Mouse (Mus musculus): ENCODE measurements around the gene Zfp706. TPM values are rescaled to one million over a fixed set of nuclear protein-coding genes. Genes with fewer than 3 reads are reported as not detected.

Gene Zfp706
- 414 TPM in 2 replicates for polyA plus RNA-seq (2015; fragmentation: Nextera tagmentation; extraction: Ambion mirVana)

GRCm38 (mm10) chr15:37007233-37007958, at the start of gene Zfp706:
Gene Zfp706 (minus strand): TSS chr15:37007773.
- WGBS, result under 1% methylated on average over 74 of the region's 79 CpGs
- peak; percentile 99 for ATAC-seq (replicated peaks)

DNA sequence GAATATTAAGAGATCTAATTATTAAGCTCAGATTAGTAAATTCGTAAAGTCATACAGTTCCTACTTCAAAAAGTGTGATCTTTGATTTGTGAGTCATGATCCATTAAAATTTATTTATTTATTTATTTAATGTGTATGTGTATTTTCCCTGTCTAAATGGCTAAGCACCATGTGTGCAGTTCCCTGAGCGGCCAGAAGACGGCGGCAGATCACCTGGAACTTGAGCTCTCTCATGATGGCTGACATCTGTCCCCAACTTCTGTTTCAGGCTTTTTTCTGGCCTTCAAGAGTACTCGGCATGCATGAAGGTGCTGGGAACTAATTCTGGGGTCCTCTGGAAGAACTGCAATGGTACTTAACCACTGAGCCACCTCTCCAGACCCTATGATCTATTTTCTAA, 47.0 kb upstream of the Zfp706 start:
- H3K27ac ChIP-seq, result no peak overlapping the region
- no peak overlapping the region for H3K9ac ChIP-seq
- ATAC-seq (replicated peaks), result no peak
- H3K4me2 ChIP-seq, result no peak overlapping the region
- H3K9me3 ChIP-seq, result no peaks in the 10 kb centered on the region
- WGBS, result 94% methylated on average over 5 of the region's 5 CpGs
- H3K36me3 ChIP-seq (replicated peaks), result no peaks in the 10 kb centered on the region
- peaks cover 18% of the 10 kb centered on the region for H3K4me1 ChIP-seq
- H3K4me3 ChIP-seq, result no peak overlapping the region
- no peaks in the 10 kb centered on the region for H3K27me3 ChIP-seq (replicated peaks)

More at GRCm38 (mm10) chr15:37007233-37007958, at the start of gene Zfp706:
- 0 out of 2 replicates have a peak, but pooled peaks cover under 1% of the 10 kb centered on the region for H3K36me3 ChIP-seq (replicated peaks)
- peaks cover 30% of the 10 kb centered on the region for H3K4me1 ChIP-seq
- peak within 1 kb of the TSS; percentile 82 for H3K9ac ChIP-seq
- H3K27ac ChIP-seq, result peak within 1 kb of the TSS; percentile 93
- H3K27me3 ChIP-seq (replicated peaks), result no peaks in the 10 kb centered on the region
- H3K9me3 ChIP-seq, result no peaks in the 10 kb centered on the region
- H3K4me2 ChIP-seq, result peak within 1 kb of the TSS; percentile 60
- H3K4me3 ChIP-seq, result peak within 1 kb of the TSS; percentile 67

DNA sequence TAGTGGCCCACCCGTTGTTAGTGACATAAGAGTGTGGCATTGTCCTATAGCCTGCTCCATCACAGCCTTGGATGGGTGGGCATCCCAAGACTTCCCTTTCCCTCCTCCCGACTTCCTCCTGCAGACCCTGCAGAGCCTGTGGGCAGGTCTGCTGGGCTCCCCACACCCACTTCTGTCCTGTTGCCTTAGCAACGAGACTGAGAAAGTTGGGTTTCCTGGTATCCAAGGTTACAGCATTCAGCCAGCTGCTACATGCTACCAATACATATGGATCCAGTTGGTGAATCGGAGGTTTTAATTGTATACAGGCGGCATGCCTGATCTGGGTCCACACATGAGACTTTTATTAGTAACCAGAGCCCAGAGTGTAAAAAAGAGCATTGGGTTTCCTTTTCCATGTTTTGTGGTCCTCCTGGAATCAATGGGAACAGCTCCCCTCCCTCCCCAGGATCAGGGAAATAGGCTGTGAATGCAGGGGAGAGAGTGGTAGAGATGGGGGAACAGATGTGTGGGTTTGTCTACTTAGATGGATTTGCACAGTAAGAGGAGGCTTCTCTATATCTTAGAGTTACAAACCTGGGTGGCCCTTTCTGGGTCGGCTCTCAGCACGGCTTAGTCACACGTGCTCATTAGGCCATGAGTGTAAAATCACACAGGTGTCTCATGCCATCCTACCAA, 45.7 kb upstream of the Zfp706 start:
- 35% methylated on average over 8 of the region's 8 CpGs for WGBS
- Histone ChIP-seq H3K4me1 (peaks cover 18% of the 10 kb centered on the region), H3K36me3 (replicated peaks) (no peaks in the 10 kb centered on the region), H3K27me3 (replicated peaks) (no peaks in the 10 kb centered on the region), H3K4me2 (peak overlapping the region; percentile 31), H3K9ac (no peak overlapping the region), H3K9me3 (no peaks in the 10 kb centered on the region), H3K27ac (peak overlapping the region; percentile 74), H3K4me3 (no peak overlapping the region)
- peak; percentile 95 for ATAC-seq (replicated peaks)

GRCm38 (mm10) chr15:37047403-37047802, 39.8 kb upstream of the Zfp706 start:
- 98% methylated on average over 4 of the region's 4 CpGs for WGBS
- H3K27me3 ChIP-seq (replicated peaks), result no peaks in the 10 kb centered on the region
- no peak overlapping the region for H3K9ac ChIP-seq
- H3K4me3 ChIP-seq, result no peak overlapping the region
- H3K27ac ChIP-seq, result no peak overlapping the region
- peaks cover 8% of the 10 kb centered on the region for H3K4me1 ChIP-seq
- ATAC-seq (replicated peaks), result no peak
- no peak overlapping the region for H3K4me2 ChIP-seq
- H3K36me3 ChIP-seq (replicated peaks), result no peaks in the 10 kb centered on the region
- H3K9me3 ChIP-seq, result no peaks in the 10 kb centered on the region

GRCm38 (mm10) chr15:37046586-37046985, 39.0 kb upstream of the Zfp706 start:
- Histone ChIP-seq H3K27me3 (replicated peaks) (no peaks in the 10 kb centered on the region), H3K9me3 (no peaks in the 10 kb centered on the region), H3K36me3 (replicated peaks) (no peaks in the 10 kb centered on the region), H3K4me1 (peaks cover 6% of the 10 kb centered on the region; the same call in 1 of the 2 replicates), H3K4me2 (no peak overlapping the region), H3K9ac (no peak overlapping the region), H3K27ac (no peak overlapping the region), H3K4me3 (no peak overlapping the region)
- WGBS, result 91% methylated on average over 10 of the region's 10 CpGs
- ATAC-seq (replicated peaks), result no peak

- Histone ChIP-seq H3K27ac (no peak overlapping the region), H3K9ac (no peak overlapping the region), H3K9me3 (no peaks in the 10 kb centered on the region), H3K36me3 (replicated peaks) (no peaks in the 10 kb centered on the region), H3K4me2 (no peak overlapping the region), H3K4me3 (no peak overlapping the region), H3K4me1 (peaks cover 6% of the 10 kb centered on the region; the same call in 1 of the 2 replicates), H3K27me3 (replicated peaks) (no peaks in the 10 kb centered on the region)
- ATAC-seq (replicated peaks), result no peak
- WGBS, result 76% methylated on average over 7 of the region's 7 CpGs
Measured at GRCm38 (mm10) chr15:37046131-37046530, 38.6 kb upstream of the Zfp706 start.

DNA sequence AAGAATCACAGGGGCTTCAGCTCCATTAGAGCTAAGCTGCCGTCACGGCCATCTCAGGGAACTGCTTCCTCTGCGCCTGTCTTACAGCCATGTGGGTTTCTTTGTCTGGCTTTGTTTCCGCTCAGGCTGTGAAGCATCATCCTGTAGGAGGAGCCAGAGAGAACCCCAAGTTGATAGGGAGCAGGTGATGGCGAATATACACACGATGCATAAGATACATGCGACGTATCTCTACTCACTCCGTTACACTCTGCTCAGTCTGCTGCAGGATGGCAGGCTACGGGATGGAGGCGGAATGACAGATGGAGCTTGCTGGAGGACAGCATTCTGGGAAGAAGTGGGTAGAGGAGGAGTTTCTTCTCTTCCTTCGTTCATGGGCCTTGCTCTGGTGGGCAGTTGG, 37.9 kb upstream of the Zfp706 start:
- H3K4me3 ChIP-seq, result no peak overlapping the region
- H3K4me2 ChIP-seq, result no peak overlapping the region
- H3K9ac ChIP-seq, result no peak overlapping the region
- no peaks in the 10 kb centered on the region for H3K27me3 ChIP-seq (replicated peaks)
- no peak overlapping the region for H3K27ac ChIP-seq
- peaks cover 6% of the 10 kb centered on the region; the same call in 1 of the 2 replicates for H3K4me1 ChIP-seq
- ATAC-seq (replicated peaks), result no peak; the same call in 1 of the 2 replicates
- H3K9me3 ChIP-seq, result no peaks in the 10 kb centered on the region
- 75% methylated on average over 12 of the region's 12 CpGs for WGBS
- H3K36me3 ChIP-seq (replicated peaks), result no peaks in the 10 kb centered on the region

DNA sequence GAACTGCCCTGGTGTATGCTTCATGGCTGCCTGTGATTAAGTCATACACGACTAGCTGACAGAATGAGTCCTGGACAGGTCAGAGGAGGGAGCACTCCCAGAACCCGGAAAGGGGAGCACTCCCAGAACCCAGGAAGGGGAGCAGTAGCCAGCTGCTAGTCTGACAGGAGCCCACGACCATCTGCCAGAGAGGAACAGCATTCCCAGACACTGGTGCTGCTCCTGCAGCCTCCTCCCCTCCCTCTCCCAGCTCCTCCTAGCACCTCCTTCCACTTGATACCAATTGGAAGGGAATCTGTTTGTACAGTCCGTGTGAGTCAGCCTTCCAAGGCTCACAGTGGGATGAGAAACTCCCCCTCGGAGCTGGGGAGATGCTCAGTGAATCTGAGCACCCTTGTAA, 35.0 kb upstream of the Zfp706 start:
- no peaks in the 10 kb centered on the region for H3K27me3 ChIP-seq (replicated peaks)
- H3K4me3 ChIP-seq, result no peak overlapping the region
- H3K4me2 ChIP-seq, result no peak overlapping the region
- H3K9ac ChIP-seq, result no peak overlapping the region
- H3K4me1 ChIP-seq, result peaks cover 6% of the 10 kb centered on the region; the same call in 1 of the 2 replicates
- WGBS, result 35% methylated on average over 5 of the region's 5 CpGs
- H3K27ac ChIP-seq, result no peak overlapping the region
- no peaks in the 10 kb centered on the region for H3K9me3 ChIP-seq
- no peaks in the 10 kb centered on the region for H3K36me3 ChIP-seq (replicated peaks)
- ATAC-seq (replicated peaks), result peak; percentile 51

DNA sequence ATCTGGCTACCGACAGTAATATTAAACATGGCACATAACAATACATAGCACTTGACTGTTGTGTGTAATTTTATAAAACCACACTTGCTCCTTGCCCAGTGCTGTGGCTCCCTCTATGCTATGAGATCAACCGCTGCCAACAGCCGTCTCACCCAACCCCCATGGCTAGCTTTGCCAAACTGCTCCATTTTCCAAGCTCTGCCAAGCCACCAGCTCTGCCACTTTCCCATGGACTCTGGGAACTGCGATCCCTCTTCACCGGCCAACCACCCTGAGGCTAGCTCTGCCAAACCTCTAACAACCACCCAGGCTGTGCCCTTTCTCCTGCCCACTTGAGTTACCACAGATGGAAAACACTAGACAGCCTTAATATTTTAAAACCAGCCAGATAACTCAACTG, 33.6 kb upstream of the Zfp706 start:
- H3K9ac ChIP-seq, result no peak overlapping the region
- H3K4me3 ChIP-seq, result no peak overlapping the region
- no peaks in the 10 kb centered on the region for H3K36me3 ChIP-seq (replicated peaks)
- H3K9me3 ChIP-seq, result no peaks in the 10 kb centered on the region
- no peak overlapping the region for H3K4me2 ChIP-seq
- no peak for ATAC-seq (replicated peaks)
- WGBS, result 91% methylated on average over 5 of the region's 5 CpGs
- no peaks in the 10 kb centered on the region for H3K27me3 ChIP-seq (replicated peaks)
- no peak overlapping the region for H3K27ac ChIP-seq
- peaks cover 12% of the 10 kb centered on the region for H3K4me1 ChIP-seq

DNA sequence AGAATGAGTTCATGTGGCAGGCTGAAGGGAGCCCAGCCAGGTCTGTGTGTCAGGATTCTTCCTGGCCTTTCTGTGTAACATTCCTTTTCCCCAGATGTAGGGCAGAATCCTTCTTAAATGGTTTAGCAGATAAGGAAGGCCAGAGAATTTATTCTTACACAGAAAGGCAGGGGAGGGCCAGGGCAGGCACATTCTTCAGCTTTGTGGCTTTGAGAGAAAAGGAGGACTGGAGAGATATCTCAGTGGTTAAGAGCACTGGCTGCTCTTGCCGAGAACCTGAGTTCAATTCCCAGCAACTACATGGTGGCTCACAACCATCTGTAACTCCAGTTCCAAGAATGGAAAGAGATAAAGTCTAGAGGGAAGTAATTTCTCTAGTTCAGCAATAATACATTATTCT, 31.1 kb upstream of the Zfp706 start:
- Histone ChIP-seq H3K4me1 (peaks cover 12% of the 10 kb centered on the region), H3K36me3 (replicated peaks) (no peaks in the 10 kb centered on the region), H3K4me3 (no peak overlapping the region), H3K27me3 (replicated peaks) (no peaks in the 10 kb centered on the region), H3K27ac (no peak overlapping the region), H3K9me3 (no peaks in the 10 kb centered on the region), H3K4me2 (no peak overlapping the region), H3K9ac (no peak overlapping the region)
- ATAC-seq (replicated peaks), result no peak
- 79% methylated on average over 1 of the region's 1 CpGs for WGBS

DNA sequence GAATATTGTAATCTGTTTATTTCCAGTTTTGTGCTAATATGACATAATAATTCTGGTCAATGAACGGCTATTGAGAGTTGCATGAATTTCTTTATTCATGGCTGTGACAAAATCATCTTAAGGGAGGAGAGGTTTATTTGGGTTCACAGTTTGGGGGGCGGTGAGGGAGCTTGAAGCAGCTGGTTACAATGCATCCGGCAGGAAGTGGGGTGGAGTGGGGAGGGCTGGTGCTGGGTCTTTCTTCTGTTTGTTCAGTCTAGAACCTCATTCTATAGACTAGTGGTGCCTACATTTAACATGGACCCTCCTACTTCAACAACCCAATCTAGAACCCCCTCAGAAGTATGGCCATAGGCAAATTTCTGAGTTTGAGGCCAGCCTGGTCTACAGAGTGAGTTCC, 30.1 kb upstream of the Zfp706 start:
- no peak overlapping the region for H3K4me3 ChIP-seq
- 88% methylated on average over 3 of the region's 3 CpGs for WGBS
- no peaks in the 10 kb centered on the region for H3K9me3 ChIP-seq
- peaks cover 9% of the 10 kb centered on the region for H3K4me1 ChIP-seq
- H3K9ac ChIP-seq, result no peak overlapping the region
- H3K36me3 ChIP-seq (replicated peaks), result no peaks in the 10 kb centered on the region
- ATAC-seq (replicated peaks), result no peak
- H3K4me2 ChIP-seq, result no peak overlapping the region
- H3K27me3 ChIP-seq (replicated peaks), result no peaks in the 10 kb centered on the region
- H3K27ac ChIP-seq, result no peak overlapping the region

GRCm38 (mm10) chr15:37036481-37037156, 29.0 kb upstream of the Zfp706 start:
- H3K4me1 ChIP-seq, result peaks cover 6% of the 10 kb centered on the region; the same call in 1 of the 2 replicates
- no peak overlapping the region for H3K4me2 ChIP-seq
- H3K27me3 ChIP-seq (replicated peaks), result no peaks in the 10 kb centered on the region
- ATAC-seq (replicated peaks), result no peak
- no peak overlapping the region for H3K9ac ChIP-seq
- no peaks in the 10 kb centered on the region for H3K9me3 ChIP-seq
- peak overlapping the region; percentile 26; the same call in 1 of the 2 replicates for H3K27ac ChIP-seq
- no peaks in the 10 kb centered on the region for H3K36me3 ChIP-seq (replicated peaks)
- 53% methylated on average over 7 of the region's 7 CpGs for WGBS
- H3K4me3 ChIP-seq, result no peak overlapping the region
